18 mouse cellular contexts compared by ENCODE assay signal in genomic region chr19:29496786-29497557, GRCm38 (mm10). TPM values are rescaled to one million over a fixed set of nuclear protein-coding genes. Genes with fewer than 3 reads are reported as not detected.
DNase-seq lines count a peak whose midpoint lies in the region; ATAC-seq lines count a peak whose summit lies in the region.
"Had no signal": no experiment of that assay in that cellular context is flagged by ENCODE, and none has a peak within 500 bp of the region (broad histone marks: within the 10 kb centered on the region; RNA-seq: fewer than 3 reads in every experiment).

No protein-coding gene starts in this region.

- no peak for DNase-seq in hindbrain, embryonic 10.5 days (ENCODE audit: low spot score)
- peak; percentile 44 to 46 for DNase-seq in B cell, adult 2 months
- no peak for DNase-seq in Muller cell, postnatal 12 days (ENCODE audit: inconsistent ontology term)
- no peak for DNase-seq in gastrocnemius, adult 8-10 months (ENCODE audit: low spot score in 2 of 2)
- no peak for DNase-seq in cerebellum, postnatal 25 days
- DNase-seq: cerebellum, adult 2 months; gastrocnemius, postnatal 25 days; retina, postnatal 1 day; thymus, postnatal 36 days had no signal

- H3K4me3 ChIP-seq in hindbrain, embryonic 10.5 days, result no peak overlapping the region
- H3K4me3 ChIP-seq in hindbrain, embryonic 16.5 days (ENCODE audit: low read length), result no peak overlapping the region
- no peak overlapping the region for H3K4me3 ChIP-seq in intestine, embryonic 16.5 days (ENCODE audit: low read length)
- H3K4me3 ChIP-seq in liver, embryonic 16.5 days (ENCODE audit: low read depth, low read length), result no peak overlapping the region
- H3K4me3 ChIP-seq: embryonic facial prominence, embryonic 13.5 days; left cerebral cortex, adult 2 months; neural tube, embryonic 15.5 days had no signal

- whole genome bisulfite sequencing in hindbrain, embryonic 10.5 days, result 77% methylated on average over 7 of the region's 7 CpGs
- 79% methylated on average over 7 of the region's 7 CpGs for WGBS in hindbrain, embryonic 16.5 days
- WGBS in intestine, embryonic 16.5 days, result 66% methylated on average over 7 of the region's 7 CpGs
- 44% methylated on average over 7 of the region's 7 CpGs for WGBS in liver, embryonic 16.5 days (ENCODE audit: insufficient replicate concordance)

- no peak overlapping the region for H3K9ac ChIP-seq in hindbrain, embryonic 16.5 days (ENCODE audit: low read depth, low read length)
- H3K9ac ChIP-seq in intestine, embryonic 16.5 days (ENCODE audit: low read depth, low read length), result no peak overlapping the region
- H3K9ac ChIP-seq in liver, embryonic 16.5 days (ENCODE audit: low read depth, low read length), result no peak overlapping the region
- H3K9ac ChIP-seq: embryonic facial prominence, embryonic 13.5 days; neural tube, embryonic 15.5 days had no signal

- peaks cover 9% of the 10 kb centered on the region for H3K4me1 ChIP-seq in hindbrain, embryonic 10.5 days (replicated peaks)
- H3K4me1 ChIP-seq in hindbrain, embryonic 16.5 days (ENCODE audit: control insufficient read depth, insufficient read depth, low read depth, low read length), result no peaks in the 10 kb centered on the region
- peaks cover 14% of the 10 kb centered on the region for H3K4me1 ChIP-seq in intestine, embryonic 16.5 days (ENCODE audit: control insufficient read depth, insufficient read depth, low read length)
- peaks cover 37% of the 10 kb centered on the region for H3K4me1 ChIP-seq in liver, embryonic 16.5 days (ENCODE audit: control insufficient read depth, low read depth, low read length)

- peak overlapping the region; percentile 40; the same call in 1 of the 2 replicates for H3K27ac ChIP-seq in hindbrain, embryonic 10.5 days
- H3K27ac ChIP-seq in hindbrain, embryonic 16.5 days (ENCODE audit: low read depth, low read length), result no peak overlapping the region
- peak overlapping the region; percentile 31; the same call in 1 of the 2 replicates for H3K27ac ChIP-seq in intestine, embryonic 16.5 days (ENCODE audit: low read length)
- H3K27ac ChIP-seq in liver, embryonic 16.5 days (ENCODE audit: low read length), result peak overlapping the region; percentile 31
- H3K27ac ChIP-seq: embryonic facial prominence, embryonic 13.5 days; hindbrain, postnatal 0 days; left cerebral cortex, adult 2 months; neural tube, embryonic 15.5 days had no signal

- no peak overlapping the region for H3K4me2 ChIP-seq in hindbrain, embryonic 16.5 days (ENCODE audit: low read length)
- H3K4me2 ChIP-seq in intestine, embryonic 16.5 days (ENCODE audit: low read depth, low read length), result no peak overlapping the region
- no peak overlapping the region for H3K4me2 ChIP-seq in liver, embryonic 16.5 days (ENCODE audit: low read depth, low read length)
- H3K4me2 ChIP-seq: embryonic facial prominence, embryonic 13.5 days; heart, embryonic 11.5 days; neural tube, embryonic 15.5 days had no signal

- ATAC-seq in hindbrain, embryonic 16.5 days, result no peak
- ATAC-seq in intestine, embryonic 16.5 days, result peak; percentile 74
- peak; percentile 76 for ATAC-seq in liver, embryonic 16.5 days (ENCODE audit: low read depth)
- ATAC-seq: hindbrain, postnatal 0 days; lung, postnatal 0 days had no signal

- no peaks in the 10 kb centered on the region for H3K27me3 ChIP-seq in hindbrain, embryonic 10.5 days (ENCODE audit: insufficient read depth, poor library complexity, severe bottlenecking)
- H3K27me3 ChIP-seq in hindbrain, embryonic 16.5 days (replicated peaks; ENCODE audit: control insufficient read depth, insufficient read depth, low read length), result no peaks in the 10 kb centered on the region
- H3K27me3 ChIP-seq in intestine, embryonic 16.5 days (replicated peaks; ENCODE audit: control insufficient read depth, insufficient read depth, low read length), result no peaks in the 10 kb centered on the region
- no peaks in the 10 kb centered on the region for H3K27me3 ChIP-seq in liver, embryonic 16.5 days (ENCODE audit: control insufficient read depth, insufficient read depth, low read depth, low read length)
- H3K27me3 ChIP-seq: embryonic facial prominence, embryonic 13.5 days; neural tube, embryonic 15.5 days had no signal

- no peaks in the 10 kb centered on the region for H3K36me3 ChIP-seq in hindbrain, embryonic 10.5 days
- no peaks in the 10 kb centered on the region for H3K36me3 ChIP-seq in hindbrain, embryonic 16.5 days (ENCODE audit: control insufficient read depth, insufficient read depth, low read length)
- no peaks in the 10 kb centered on the region for H3K36me3 ChIP-seq in intestine, embryonic 16.5 days (ENCODE audit: control insufficient read depth, insufficient read depth, low read length)
- no peaks in the 10 kb centered on the region for H3K36me3 ChIP-seq in liver, embryonic 16.5 days (ENCODE audit: control insufficient read depth, insufficient read depth)
- H3K36me3 ChIP-seq: embryonic facial prominence, embryonic 13.5 days; neural tube, embryonic 15.5 days had no signal

- no peaks in the 10 kb centered on the region for H3K9me3 ChIP-seq in hindbrain, embryonic 10.5 days
- no peaks in the 10 kb centered on the region for H3K9me3 ChIP-seq in hindbrain, embryonic 16.5 days (ENCODE audit: control insufficient read depth, low read length)
- H3K9me3 ChIP-seq in intestine, embryonic 16.5 days (ENCODE audit: control insufficient read depth, low read length), result no peaks in the 10 kb centered on the region
- no peaks in the 10 kb centered on the region for H3K9me3 ChIP-seq in liver, embryonic 16.5 days (replicated peaks; ENCODE audit: control insufficient read depth, low read length)
- H3K9me3 ChIP-seq: embryonic facial prominence, embryonic 13.5 days; neural tube, embryonic 15.5 days had no signal

RNA-seq across cellular contexts. Expression of gene Ric1, which starts 25.1 kb away (rescaled TPM):
- 10.2 and 11.5 TPM in 2 replicates for polyA plus RNA-seq in hindbrain, embryonic 10.5 days (2016; fragmentation: Nextera tagmentation; extraction: Ambion mirVana)
- 10.2 and 10.6 TPM in 2 replicates for polyA plus RNA-seq in hindbrain, embryonic 16.5 days (2015; fragmentation: Nextera tagmentation; extraction: Ambion mirVana)
- polyA plus RNA-seq in intestine, embryonic 16.5 days (2015; fragmentation: Nextera tagmentation; extraction: Ambion mirVana), result 8.0 and 9.0 TPM in 2 replicates
- 3.2 and 3.6 TPM in 2 replicates for polyA plus RNA-seq in liver, embryonic 16.5 days (2015; fragmentation: Nextera tagmentation; extraction: Ambion mirVana)
- 10 to 100 TPM; 25.3 to 31.7 (median 29.7) TPM for total RNA-seq in gastrocnemius, adult 8-10 months (2022)

Comparison
In these comparisons a context has a peak if more than half of its experiments do, and no peak if none do; other contexts are left out.
1. DNase-seq: peak in B cell, adult 2 months (2 of 2); none in hindbrain, embryonic 10.5 days (single experiment), Muller cell, postnatal 12 days (single experiment), gastrocnemius, adult 8-10 months (0 of 2) and cerebellum, postnatal 25 days (0 of 2).